Mouse (Mus musculus) forebrain, postnatal 0 days (tissue): ENCODE results near the gene Phlpp1. TPM values are rescaled to one million over a fixed set of nuclear protein-coding genes. Genes with fewer than 3 reads are reported as not detected.

Source experiments
- ATAC-seq: fragments of 200-750 bp; cut with Nextera tagmentation; 2 replicates; pipeline ENCODE4 v1.8.0; 2017; ENCODE audit warnings: mild to moderate bottlenecking, moderate library complexity
- DNase-seq: peaks from one replicate; pipeline ENCODE4 v3.0.0-alpha.2; 2015
- H3K27ac ChIP-seq: fragments of 300-500 bp; sonication (generic); 2 replicates; pipeline ENCODE4 v1.5.1; 2014; ENCODE audit warnings: low read depth, mild to moderate bottlenecking, antibody characterized with exemption, low read length, moderate library complexity, mixed read lengths
- H3K27me3 ChIP-seq: fragments of 300-500 bp; sonication (generic); 2 replicates; pipeline ENCODE4 v1.6.1; 2014; ENCODE audit warnings: mild to moderate bottlenecking, low read length, mixed read lengths; ENCODE audit not compliant: insufficient read depth
- H3K36me3 ChIP-seq: fragments of 300-500 bp; sonication (generic); 2 replicates; pipeline ENCODE4 v1.6.1; 2014; ENCODE audit warnings: mild to moderate bottlenecking, moderate library complexity; ENCODE audit not compliant: insufficient read depth
- H3K4me1 ChIP-seq: fragments of 300-500 bp; sonication (generic); 2 replicates; pipeline ENCODE4 v1.6.1; 2014; ENCODE audit warnings: antibody characterized with exemption; ENCODE audit not compliant: insufficient read depth
- H3K4me2 ChIP-seq: fragments of 300-500 bp; sonication (generic); 2 replicates; pipeline ENCODE4 v1.6.1; 2014; ENCODE audit warnings: low read depth, mild to moderate bottlenecking, moderate library complexity
- H3K4me3 ChIP-seq: fragments of 300-500 bp; sonication (generic); 2 replicates; pipeline ENCODE4 v1.5.1; 2014; ENCODE audit warnings: low read depth, low read length, mixed read lengths
- H3K9ac ChIP-seq: fragments of 300-500 bp; sonication (generic); 2 replicates; pipeline ENCODE4 v1.6.1; 2014; ENCODE audit warnings: mild to moderate bottlenecking
- H3K9me3 ChIP-seq: fragments of 300-500 bp; sonication (generic); 2 replicates; pipeline ENCODE4 v1.6.1; 2016; ENCODE audit warnings: low read length
- CTCF ChIP-seq: sonication (generic); IDR thresholded peaks from 2 replicates; pipeline ENCODE4 v1.5.1; 2016; ENCODE audit warnings: antibody characterized with exemption, control low read depth, low read depth
- WGBS: fragments of 180-500 bp; shearing (Covaris S2); extraction: QIAGEN DNeasy Blood & Tissue Kit; methylation state at CpG from one replicate; pipeline ENCODE4 v1.1.7; 2014; 5-methylcytosine and 5-hydroxymethylcytosine counted together
- polyA plus RNA-seq: library from polyadenylated mRNA; unstranded; fragments of >200 nt; fragmentation: Nextera tagmentation; extraction: Ambion mirVana; gene quantifications from 2 replicates; pipeline ENCODE4 v1.2.1, GENCODE M21; 2015
- total RNA-seq: library from RNA; depleted of rRNA; stranded (reverse); fragments of >200 nt; gene quantifications from 2 replicates; pipeline ENCODE4 v1.2.3, GENCODE M21; 2014

Phlpp1 gene
- total and polyA plus RNA-seq, 2 experiments from 2014 or later, result 5.1 to 32.5 TPM

DNA sequence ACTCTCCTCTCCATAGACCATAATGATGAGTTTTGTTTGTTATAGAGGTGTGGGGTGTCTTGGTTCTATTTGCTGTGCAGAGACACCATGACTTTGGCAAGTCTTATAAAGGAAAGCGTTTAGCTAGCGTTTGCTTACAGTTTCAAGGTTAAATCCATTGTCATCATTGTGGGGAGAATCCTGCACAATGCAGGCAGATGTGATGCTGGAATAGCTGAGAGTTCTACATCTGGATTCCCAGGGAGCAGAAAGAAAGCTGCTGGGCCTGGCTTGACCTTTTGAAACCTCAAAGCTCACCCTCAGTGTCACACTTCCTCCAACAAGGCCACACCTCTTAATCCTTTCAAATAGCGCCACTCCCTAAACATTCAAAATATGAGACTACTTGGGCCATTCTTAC lies 7.4 kb upstream of the Phlpp1 start:
- TF ChIP-seq CTCF, result no peak
- no peak for DNase-seq
- WGBS, result 87% methylated on average over 3 of the region's 3 CpGs

GRCm38 (mm10) chr1:106168001-106168400 lies 3.6 kb upstream of the Phlpp1 start:
- Histone ChIP-seq H3K9ac (no peak overlapping the region), H3K4me1 (peaks cover 4% of the 10 kb centered on the region; the same call in 1 of the 2 replicates), H3K9me3 (no peaks in the 10 kb centered on the region), H3K4me3 (no peak overlapping the region), H3K27me3 (no peaks in the 10 kb centered on the region), H3K4me2 (no peak overlapping the region), H3K36me3 (no peaks in the 10 kb centered on the region), H3K27ac (no peak overlapping the region)
- ATAC-seq (no peak), DNase-seq (no peak)
- no peak for TF ChIP-seq CTCF
- WGBS, result 36% methylated on average over 4 of the region's 4 CpGs

More for the DNA sequence above, 7.4 kb upstream of the Phlpp1 start:
- Histone ChIP-seq H3K36me3 (no peaks in the 10 kb centered on the region), H3K9me3 (no peaks in the 10 kb centered on the region), H3K4me2 (no peak overlapping the region), H3K9ac (no peak overlapping the region), H3K27me3 (no peaks in the 10 kb centered on the region), H3K27ac (no peak overlapping the region), H3K4me3 (no peak overlapping the region), H3K4me1 (no peaks in the 10 kb centered on the region)
- ATAC-seq, result no peak

DNA sequence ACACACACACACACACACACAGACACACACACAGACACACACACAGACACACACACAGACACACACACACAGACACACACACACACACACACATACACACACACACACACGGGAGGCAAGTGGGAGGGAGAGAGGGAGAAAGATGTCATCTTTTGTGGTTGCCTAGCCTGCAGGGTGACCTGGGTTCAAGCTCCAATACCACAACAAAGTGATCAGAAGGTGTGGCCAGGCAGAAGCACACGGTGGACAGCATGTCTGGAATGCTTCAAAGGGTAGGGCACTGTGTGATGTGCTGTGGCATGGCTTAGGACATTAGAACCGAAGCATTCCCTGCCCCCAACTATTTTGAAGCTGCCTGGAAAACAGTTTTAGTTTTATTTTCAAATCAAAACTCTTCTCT lies 2.8 kb upstream of the Phlpp1 start:
- no peak for TF ChIP-seq CTCF
- no peaks in the 10 kb centered on the region for H3K36me3 ChIP-seq
- H3K27me3 ChIP-seq, result no peaks in the 10 kb centered on the region
- no peak overlapping the region for H3K9ac ChIP-seq
- no peak overlapping the region for H3K4me3 ChIP-seq
- H3K4me1 ChIP-seq, result peaks cover 4% of the 10 kb centered on the region; the same call in 1 of the 2 replicates
- no peaks in the 10 kb centered on the region for H3K9me3 ChIP-seq
- DNase-seq (no peak), ATAC-seq (no peak)
- no peak overlapping the region for H3K27ac ChIP-seq
- no peak overlapping the region for H3K4me2 ChIP-seq
- 50% methylated on average over 3 of the region's 3 CpGs for WGBS

DNA sequence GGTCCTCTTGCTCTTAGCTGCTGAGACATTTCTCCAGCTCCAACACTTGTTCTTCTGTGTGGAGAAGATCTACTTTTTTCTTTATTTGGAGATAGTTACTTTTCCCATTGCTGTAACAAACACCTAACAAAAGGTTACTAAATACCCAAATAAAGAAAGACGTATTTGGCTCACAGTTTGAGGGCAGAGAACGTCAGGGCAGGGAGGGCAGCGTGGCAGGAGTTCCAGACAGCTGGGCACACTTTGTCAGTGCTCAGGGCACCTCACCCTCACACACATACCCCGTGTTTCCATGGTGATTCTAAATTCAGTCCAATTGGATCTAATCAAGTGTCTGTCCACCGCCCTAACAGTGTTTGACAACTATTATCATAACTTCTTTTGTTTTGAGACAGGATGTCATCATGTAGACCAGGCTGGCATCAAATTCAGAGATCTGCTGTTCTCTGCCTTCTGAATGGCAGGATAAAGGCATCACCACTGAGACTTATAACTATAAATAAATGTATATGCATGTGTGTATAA lies 1.7 kb upstream of the Phlpp1 start:
- peaks cover 5% of the 10 kb centered on the region; the same call in 1 of the 2 replicates for H3K4me1 ChIP-seq
- 56% methylated on average over 5 of the region's 5 CpGs for WGBS

DNA sequence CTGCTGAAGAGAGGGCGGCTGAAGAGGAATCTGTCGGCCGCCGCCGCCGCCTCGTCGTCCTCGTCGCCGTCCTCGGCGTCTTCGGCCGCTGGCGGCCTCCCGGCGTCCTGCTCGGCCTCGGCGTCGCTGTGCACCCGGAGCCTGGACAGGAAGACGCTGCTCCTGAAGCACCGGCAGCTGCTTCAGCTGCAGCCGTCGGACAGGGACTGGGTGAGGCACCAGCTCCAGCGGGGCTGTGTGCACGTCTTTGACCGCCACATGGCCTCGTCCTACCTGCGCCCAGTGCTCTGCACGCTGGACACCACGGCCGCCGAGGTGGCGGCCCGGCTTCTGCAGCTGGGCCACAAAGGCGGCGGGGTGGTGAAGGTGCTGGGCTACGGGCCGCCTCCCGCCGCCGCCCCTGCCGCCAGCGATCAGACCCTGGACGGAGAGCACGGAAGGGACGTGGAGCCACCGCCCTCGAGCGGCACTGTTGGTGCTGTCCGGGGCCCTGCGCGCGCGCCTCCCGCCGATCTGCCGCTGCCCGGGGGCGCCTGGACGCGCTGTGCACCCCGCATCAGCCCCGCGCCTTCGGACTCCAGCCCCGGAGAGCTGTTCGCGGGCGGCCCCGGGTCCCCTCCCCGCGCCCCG lies 864 bp downstream of the Phlpp1 start:
- WGBS, result 4% methylated on average over 65 of the region's 77 CpGs
- no peak for TF ChIP-seq CTCF
- H3K9me3 ChIP-seq, result no peaks in the 10 kb centered on the region
- H3K9ac ChIP-seq, result peak overlapping the region; percentile 89
- DNase-seq (peak; percentile 58), ATAC-seq (no peak; the same call in 1 of the 2 replicates)
- peaks cover 16% of the 10 kb centered on the region for H3K4me1 ChIP-seq
- peak overlapping the region; percentile 67 for H3K4me2 ChIP-seq
- peak overlapping the region; percentile 97 for H3K4me3 ChIP-seq
- H3K27ac ChIP-seq, result peak overlapping the region; percentile 97
- no peaks in the 10 kb centered on the region for H3K36me3 ChIP-seq
- H3K27me3 ChIP-seq, result no peaks in the 10 kb centered on the region

More for the DNA sequence above, 1.7 kb upstream of the Phlpp1 start:
- no peak overlapping the region for H3K4me3 ChIP-seq
- no peaks in the 10 kb centered on the region for H3K27me3 ChIP-seq
- no peak overlapping the region for H3K4me2 ChIP-seq
- no peak for DNase-seq
- no peak for TF ChIP-seq CTCF
- no peak overlapping the region for H3K9ac ChIP-seq
- ATAC-seq, result no peak
- H3K27ac ChIP-seq, result no peak overlapping the region
- no peaks in the 10 kb centered on the region for H3K9me3 ChIP-seq
- no peaks in the 10 kb centered on the region for H3K36me3 ChIP-seq

DNA sequence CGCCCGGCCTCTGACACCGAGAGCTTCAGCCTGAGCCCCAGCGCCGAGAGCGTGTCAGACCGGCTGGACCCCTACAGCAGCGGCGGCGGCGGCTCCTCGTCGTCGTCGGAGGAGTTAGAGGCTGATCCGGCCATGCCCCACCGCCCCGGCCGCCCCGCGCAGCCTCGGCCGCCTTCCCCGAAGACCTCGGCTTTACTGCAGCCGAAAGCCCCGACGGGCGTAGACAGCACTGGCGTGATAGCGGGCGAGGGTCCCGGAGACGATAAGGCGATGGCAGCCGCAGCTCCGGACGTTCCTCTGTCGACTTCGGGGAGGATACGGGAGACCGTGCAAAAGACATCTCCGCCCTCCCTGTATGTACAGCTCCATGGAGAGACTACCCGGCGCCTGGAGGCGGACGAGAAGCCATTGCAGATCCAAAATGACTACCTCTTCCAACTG lies 1.4 kb downstream of the Phlpp1 start:
- no peak for TF ChIP-seq CTCF
- Histone ChIP-seq H3K9me3 (no peaks in the 10 kb centered on the region), H3K4me1 (peaks cover 16% of the 10 kb centered on the region), H3K36me3 (no peaks in the 10 kb centered on the region), H3K4me2 (peak overlapping the region; percentile 67), H3K27me3 (no peaks in the 10 kb centered on the region), H3K4me3 (peak overlapping the region; percentile 97), H3K27ac (peak overlapping the region; percentile 97), H3K9ac (peak overlapping the region; percentile 89)
- DNase-seq (peak; percentile 57), ATAC-seq (no peak)
- 2% methylated on average over 47 of the region's 47 CpGs for WGBS

GRCm38 (mm10) chr1:106173621-106174156 lies 2.1 kb downstream of the Phlpp1 start:
- H3K4me3 ChIP-seq, result peak overlapping the region; percentile 97
- H3K27ac ChIP-seq, result no peak overlapping the region
- DNase-seq (no peak), ATAC-seq (no peak)
- WGBS, result 11% methylated on average over 9 of the region's 9 CpGs
- peaks cover 16% of the 10 kb centered on the region for H3K4me1 ChIP-seq
- H3K27me3 ChIP-seq, result no peaks in the 10 kb centered on the region
- no peaks in the 10 kb centered on the region for H3K36me3 ChIP-seq
- no peaks in the 10 kb centered on the region for H3K9me3 ChIP-seq
- no peak for TF ChIP-seq CTCF
- peak overlapping the region; percentile 67 for H3K4me2 ChIP-seq
- peak overlapping the region; percentile 89 for H3K9ac ChIP-seq
